Mouse (Mus musculus) telencephalon, adult 2 months (tissue): ENCODE results near the gene Lrp3.
"Not testable (repeated sequence)": the region's sequence is repeated elsewhere in the genome, so short reads cannot be mapped to it uniquely, and the experiment has no call there.

Experiments used
- DNase-seq: peaks from one replicate; pipeline ENCODE4 v3.0.0-alpha.2; 2011; ENCODE audit warnings: low read depth, low spot score

Gene Lrp3

DNA sequence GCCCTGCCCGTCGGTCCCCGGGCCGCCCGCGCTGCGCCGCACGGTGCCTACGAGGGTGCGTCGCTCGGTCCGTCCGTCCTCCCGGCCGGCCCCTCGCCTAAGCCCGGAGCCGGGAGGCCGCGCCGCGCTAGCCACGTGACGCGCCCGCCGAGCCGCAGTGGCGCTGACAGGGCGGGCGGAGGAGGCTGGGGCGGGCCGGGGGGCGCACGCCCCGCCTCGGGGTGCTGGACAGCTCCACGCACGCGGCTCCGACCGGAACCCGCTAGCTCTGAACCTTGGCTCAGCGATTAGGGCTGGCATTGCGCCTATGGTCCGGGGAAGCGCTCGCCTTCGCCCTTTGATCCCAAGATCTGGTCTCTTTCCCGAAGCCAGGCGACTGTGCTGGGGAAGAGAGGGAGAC, at the start of gene Lrp3:
Lrp3 (minus strand) TSS at position 274 of the 400 bp plus-strand sequence.
- no peak for DNase-seq

- no peak for DNase-seq
These were observed 49.4 kb upstream of the Lrp3 start for GRCm38 (mm10) chr7:35264746-35265145.

DNA sequence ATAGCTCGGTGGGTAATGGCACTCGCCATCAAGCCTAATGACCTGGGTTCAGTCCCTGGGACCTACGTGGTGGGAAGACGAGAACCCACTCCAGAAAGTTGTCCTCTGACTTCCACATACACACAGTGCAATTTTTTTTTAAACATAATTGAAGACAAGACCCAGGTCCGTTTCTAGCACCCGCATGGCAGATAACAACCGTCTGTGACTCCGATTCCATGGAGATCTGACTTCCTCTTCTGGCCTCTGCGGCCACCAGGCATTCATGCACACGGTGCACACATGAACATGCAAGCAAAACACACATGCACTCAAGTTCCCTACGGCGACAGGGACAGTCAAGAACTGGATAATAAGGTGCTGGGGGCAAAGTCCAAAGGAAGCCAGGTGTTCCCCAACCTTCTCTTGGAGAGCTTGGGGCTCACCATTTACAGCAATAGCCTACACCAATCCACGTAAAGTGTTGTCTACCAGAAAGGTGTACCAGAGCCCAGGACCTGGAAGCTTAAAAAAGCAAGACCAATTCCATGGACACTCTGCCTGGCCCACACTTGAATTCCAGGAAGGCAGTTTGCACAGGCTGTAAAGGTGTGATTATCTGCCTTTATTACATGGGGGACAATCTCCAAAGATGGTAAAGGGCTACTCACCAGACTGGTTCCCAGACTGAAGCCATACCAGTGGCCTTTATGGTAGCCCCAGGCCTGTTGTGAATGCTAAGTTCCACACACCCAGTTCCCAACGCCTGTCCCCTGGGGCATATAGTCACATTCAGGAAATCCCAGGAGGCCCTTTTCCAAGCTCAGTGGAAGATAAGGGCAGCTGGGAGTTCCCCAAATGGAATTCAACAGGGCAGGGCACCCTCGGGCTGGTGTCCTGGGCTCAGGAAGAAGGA, 48.5 kb upstream of the Lrp3 start:
- DNase-seq, result no peak

- DNase-seq, result no peak
These were observed 44.1 kb upstream of the Lrp3 start for GRCm38 (mm10) chr7:35259384-35259783.

- no peak for DNase-seq
These were observed 43.0 kb upstream of the Lrp3 start for GRCm38 (mm10) chr7:35258294-35258693.

DNA sequence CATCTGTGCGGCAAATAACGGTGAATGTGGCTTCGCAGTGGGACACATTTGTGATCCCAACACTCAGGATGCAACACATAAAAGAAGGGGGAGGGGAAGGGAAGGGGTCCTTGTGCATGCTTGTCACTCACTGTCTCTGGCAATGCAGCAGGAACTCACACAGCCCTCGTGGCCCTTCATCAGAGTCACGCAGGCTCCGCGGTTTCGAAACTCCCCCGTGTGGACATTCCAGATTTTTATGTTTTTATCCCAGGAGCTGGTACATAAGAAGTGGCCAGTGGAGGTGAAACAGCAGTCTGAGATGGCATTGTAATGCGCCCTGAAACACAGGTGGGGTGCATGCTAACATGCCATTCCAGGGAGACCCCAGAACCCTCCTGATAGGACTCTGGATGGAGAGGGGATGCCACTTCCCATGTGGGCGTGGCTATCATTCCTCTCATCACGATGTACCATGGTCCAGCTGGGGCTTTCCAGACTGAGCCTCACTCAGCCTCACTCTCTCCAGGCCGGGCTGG, 36.8 kb upstream of the Lrp3 start:
- DNase-seq, result no peak

DNA sequence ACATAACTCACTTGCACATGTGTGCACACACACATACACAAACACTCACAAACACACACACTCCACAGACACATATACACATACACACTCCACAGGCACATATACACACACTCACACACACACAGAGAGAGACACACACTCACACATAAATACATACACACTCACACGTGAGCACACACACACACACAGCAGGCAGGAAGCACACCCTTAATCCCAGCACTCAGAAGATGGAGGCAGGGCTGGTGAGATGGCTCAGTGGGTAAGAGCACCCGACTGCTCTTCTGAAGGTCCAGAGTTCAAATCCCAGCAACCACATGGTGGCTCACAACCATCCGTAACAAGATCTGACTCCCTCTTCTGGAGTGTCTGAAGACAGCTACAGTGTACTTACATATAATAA, 22.6 kb upstream of the Lrp3 start:
- DNase-seq, result not testable (repeated sequence)

DNA sequence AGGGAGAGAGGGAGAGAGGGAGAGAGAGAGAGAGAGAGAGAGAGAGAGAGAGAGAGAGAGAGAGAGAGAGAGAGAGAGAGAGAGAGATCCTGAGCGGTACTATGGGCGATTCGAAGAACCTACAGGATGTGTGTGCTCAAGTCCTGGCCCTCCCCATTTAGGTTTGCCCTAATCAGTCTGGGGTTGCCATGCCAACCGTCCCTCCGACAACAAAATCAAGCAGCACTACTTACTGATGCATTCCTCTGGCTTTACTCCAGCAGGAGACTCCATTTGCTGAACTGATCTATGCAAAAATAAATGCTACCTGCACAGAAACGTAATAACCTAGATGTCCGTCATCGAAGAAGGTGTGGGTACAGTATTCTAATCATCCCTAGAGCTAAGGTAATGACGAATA, 20.0 kb upstream of the Lrp3 start:
- peak; percentile 85 for DNase-seq

- peak; percentile 95 for DNase-seq
These were observed 19.3 kb upstream of the Lrp3 start for GRCm38 (mm10) chr7:35234361-35235245.

- no peak for DNase-seq
These were observed 18.6 kb upstream of the Lrp3 start for GRCm38 (mm10) chr7:35233861-35234260.

DNA sequence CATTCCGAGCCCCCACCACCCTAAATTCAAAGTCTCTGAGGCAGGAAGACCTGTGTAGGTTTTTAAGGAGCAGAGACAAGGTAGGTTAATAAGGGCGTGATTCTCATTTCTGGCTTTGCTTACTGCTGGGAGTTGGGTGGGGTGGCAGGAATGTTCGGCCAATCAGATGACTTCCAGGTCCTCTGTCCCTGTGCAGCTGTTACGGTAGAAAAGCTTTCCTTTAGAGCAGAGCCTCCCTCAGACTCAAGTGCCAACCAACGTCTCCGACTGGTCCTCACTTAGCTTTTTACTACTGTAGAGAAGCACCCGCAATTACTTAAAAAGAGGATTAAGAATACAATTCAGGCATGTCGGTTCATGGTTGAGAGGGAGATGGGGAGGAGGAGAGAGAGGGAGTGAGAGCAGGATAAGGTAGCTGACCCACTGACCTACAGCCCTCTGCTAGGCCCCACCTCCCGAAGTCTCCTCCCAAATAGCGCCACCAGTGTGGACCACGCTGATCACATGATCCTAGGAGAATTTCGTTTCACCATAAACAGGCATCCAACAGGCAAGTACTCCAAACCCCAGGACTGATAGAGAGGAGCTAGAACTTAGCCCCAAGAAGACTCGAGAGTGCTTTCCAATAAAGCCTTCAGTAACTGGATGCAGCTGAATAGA, 17.6 kb upstream of the Lrp3 start:
- DNase-seq, result no peak

- DNase-seq, result no peak
These were observed 15.0 kb upstream of the Lrp3 start for GRCm38 (mm10) chr7:35230333-35230732.

- no peak for DNase-seq
These were observed 5.5 kb upstream of the Lrp3 start for GRCm38 (mm10) chr7:35220694-35221365.

GRCm38 (mm10) chr7:35215731-35216130, 433 bp upstream of the Lrp3 start:
- no peak for DNase-seq

DNA sequence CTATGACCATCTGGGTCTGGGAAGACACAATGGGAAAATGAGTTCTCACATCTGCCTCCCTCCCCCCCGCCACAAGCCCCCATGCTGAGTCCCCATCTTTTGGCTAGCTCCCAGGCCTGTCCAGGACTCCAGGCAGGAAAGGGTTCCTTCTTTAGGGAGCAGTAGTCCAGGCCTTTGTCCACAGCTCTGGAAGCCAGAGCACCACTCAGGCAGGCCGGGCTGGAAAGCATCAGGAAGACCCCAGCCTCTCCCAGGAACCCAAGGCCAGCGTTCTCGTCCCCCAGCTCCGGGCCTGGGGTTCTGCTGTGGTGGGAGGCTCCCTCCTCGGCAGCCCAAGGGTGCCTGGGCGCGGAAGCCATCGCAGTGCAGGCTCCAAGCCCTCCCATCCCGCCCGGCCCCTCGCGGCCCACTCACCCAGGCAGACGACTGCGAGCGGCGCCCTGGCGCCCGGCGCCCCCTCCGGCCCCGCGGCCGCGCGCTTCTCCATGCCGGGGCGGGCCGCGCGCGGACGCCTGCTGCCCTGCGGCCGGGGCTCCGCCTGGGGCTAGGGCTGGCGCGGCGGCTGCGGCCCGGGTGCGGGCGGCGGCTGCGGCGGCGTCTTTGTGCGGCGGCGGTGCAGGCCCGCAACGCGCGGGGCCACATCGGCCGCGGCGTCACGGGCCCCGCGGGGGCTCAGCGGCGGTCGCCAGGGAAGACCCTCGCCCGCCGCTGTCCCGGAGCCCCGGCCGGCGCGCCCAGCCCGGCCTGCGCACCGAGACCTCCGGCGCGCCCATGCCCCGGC, 666 bp downstream of the Lrp3 start:
- DNase-seq, result no peak

GRCm38 (mm10) chr7:35211791-35212190, 3.5 kb downstream of the Lrp3 start:
- no peak for DNase-seq

GRCm38 (mm10) chr7:35199755-35200154, 15.5 kb downstream of the Lrp3 start:
- DNase-seq, result no peak

DNA sequence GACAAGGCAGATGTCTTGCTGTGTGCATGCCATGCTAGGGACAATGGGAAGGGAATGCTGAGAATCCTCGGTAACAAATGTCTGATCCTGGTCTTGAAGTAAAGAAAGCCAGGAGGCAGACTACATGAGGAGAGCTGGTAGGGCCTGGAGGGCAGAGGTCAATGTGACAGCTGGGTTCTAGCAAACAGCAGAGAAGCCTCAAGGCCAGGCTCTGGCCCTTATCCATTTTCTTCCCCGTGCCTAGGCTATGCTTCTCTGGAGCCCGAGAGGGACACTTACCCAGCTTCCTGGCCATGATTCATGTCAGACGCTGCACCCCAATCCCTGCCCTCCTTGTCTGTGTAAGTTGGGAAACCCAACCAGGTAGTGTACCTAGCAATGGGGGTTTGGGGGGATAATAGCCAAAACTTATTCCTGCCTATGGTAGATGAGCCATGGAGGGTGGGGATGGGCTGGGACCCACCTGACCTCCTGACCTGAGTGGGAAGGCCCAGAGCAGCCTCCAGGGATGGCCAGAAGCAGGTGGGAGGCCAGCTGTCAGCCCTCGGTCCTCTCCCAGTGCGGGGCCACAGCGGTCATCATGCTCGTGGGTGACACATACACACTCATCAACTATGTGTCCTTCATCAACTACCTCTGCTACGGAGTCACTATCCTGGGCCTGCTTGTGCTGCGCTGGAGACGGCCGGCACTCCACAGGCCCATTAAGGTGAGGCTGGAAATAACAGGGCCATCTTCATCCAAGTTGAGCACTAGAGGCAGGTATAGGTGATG, 16.1 kb downstream of the Lrp3 start:
- no peak for DNase-seq

DNA sequence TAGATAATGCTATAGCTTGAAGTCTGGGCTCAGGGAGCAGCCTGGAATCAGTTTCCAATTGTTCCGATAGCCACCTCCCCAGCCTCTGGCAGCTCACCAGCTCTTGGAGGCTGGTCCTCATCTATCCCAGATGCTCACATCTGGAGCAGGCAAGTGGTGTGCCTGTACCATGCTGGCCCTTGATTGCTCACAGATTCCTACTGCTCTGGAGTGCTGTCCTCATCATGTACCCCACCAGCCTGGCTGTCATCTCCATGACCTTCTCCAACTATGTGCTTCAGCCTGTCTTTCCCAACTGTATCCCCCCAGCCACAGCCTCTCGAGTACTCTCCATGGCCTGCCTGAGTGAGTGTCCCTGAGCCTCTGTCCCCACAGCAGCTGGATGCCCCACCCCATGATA, 18.3 kb downstream of the Lrp3 start:
- no peak for DNase-seq

GRCm38 (mm10) chr7:35191276-35191675, 24.0 kb downstream of the Lrp3 start:
- no peak for DNase-seq
